Mouse (Mus musculus): ENCODE measurements around the gene Amtn. TPM values are rescaled to one million over a fixed set of nuclear protein-coding genes. Genes with fewer than 3 reads are reported as not detected.
"Not testable (repeated sequence)": the region's sequence is repeated elsewhere in the genome, so short reads cannot be mapped to it uniquely, and the experiment has no call there.

Amtn gene
- not detected in 2 replicates for polyA plus RNA-seq (2016; fragmentation: Nextera tagmentation; extraction: Ambion mirVana)

DNA sequence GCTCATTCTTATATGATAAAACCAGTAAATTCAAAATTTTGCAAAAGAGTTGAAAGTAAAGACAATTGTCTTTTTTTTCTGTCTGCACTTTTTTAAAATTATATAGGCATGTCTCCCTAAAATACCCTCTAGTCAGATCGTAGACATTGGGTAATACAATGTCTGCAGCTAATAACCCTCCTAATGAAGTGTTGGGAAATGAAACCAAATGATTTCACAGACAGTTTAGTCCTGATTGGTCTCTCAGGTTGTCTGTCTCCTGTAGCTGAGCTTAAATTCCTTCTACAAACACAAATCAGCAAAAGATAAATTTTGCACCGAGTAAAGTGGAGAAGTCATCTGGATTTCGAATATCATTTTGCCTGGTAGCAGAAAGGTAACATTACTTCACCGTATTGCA lies at the start of gene Amtn:
Gene Amtn, plus strand, starts transcription at position 301 of the 400 bp plus-strand sequence.
- H3K36me3 ChIP-seq: no peaks in the 10 kb centered on the region
- H3K9me3 ChIP-seq: no peaks in the 10 kb centered on the region
- 79% methylated on average over 4 of the region's 4 CpGs for WGBS
- H3K4me1 ChIP-seq: no peaks in the 10 kb centered on the region
- no peaks in the 10 kb centered on the region for H3K27me3 ChIP-seq (ENCODE audit: insufficient read depth, poor library complexity, severe bottlenecking)
- H3K27ac ChIP-seq: no peak within 1 kb of the TSS
- H3K4me3 ChIP-seq: no peak within 1 kb of the TSS
- DNase-seq (ENCODE audit: low spot score): no peak

DNA sequence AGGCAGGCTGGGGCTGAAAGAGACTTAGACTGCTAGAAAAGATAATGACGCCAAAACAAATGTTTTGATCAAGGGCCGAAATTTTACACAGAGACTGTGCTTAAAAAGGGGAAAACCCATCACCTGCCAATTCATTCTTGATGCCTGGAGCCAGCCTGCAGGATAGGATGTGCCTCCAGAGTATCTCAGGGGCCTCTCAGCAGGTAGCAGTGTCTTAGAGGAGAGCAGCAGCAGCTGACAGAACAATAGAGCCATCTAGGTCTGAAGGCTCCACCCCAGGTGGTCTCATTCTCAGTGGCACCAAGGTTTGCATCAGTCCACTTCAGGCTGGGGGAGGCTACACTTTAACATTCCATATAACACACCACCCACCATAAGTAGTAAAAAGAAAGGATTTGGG lies 27.4 kb upstream of the Amtn start:
- DNase-seq (ENCODE audit: low spot score); H3K27ac ChIP-seq; H3K4me1 ChIP-seq; H3K4me3 ChIP-seq; H3K27me3 ChIP-seq (ENCODE audit: insufficient read depth, poor library complexity, severe bottlenecking); H3K9me3 ChIP-seq; H3K36me3 ChIP-seq: not testable (repeated sequence)
- 45% methylated on average over 2 of the region's 2 CpGs for WGBS

DNA sequence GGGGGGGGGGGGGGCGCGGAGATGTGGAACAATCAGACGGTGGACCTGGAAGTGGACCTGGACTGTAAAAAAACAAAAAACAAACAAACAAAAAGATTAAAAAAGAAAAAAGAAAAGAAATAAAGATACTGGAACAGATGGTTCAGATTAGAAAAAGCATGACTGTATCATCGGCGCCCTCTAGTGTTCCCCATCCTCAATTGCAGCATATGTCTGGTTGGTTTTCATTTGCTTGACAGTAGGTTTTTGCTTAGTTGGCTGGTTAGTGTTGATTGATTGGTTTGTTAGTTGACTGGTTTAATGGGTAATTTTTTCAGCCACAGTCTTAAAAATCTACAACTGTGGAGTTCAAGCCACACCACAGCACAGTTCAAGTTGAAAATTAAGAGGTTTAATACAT lies 11.1 kb upstream of the Amtn start:
- Histone ChIP-seq H3K27me3 (ENCODE audit: insufficient read depth, poor library complexity, severe bottlenecking) (no peaks in the 10 kb centered on the region), H3K36me3 (no peaks in the 10 kb centered on the region), H3K9me3 (no peaks in the 10 kb centered on the region), H3K27ac (no peak overlapping the region), H3K4me3 (no peak overlapping the region), H3K4me1 (no peaks in the 10 kb centered on the region)
- no peak for DNase-seq (ENCODE audit: low spot score)
- 13% methylated on average over 5 of the region's 5 CpGs for WGBS

- no peaks in the 10 kb centered on the region for H3K9me3 ChIP-seq
- WGBS: 79% methylated on average over 1 of the region's 1 CpGs
- no peak for DNase-seq (ENCODE audit: low spot score)
- H3K27me3 ChIP-seq (ENCODE audit: insufficient read depth, poor library complexity, severe bottlenecking): no peaks in the 10 kb centered on the region
- no peak overlapping the region for H3K27ac ChIP-seq
- no peaks in the 10 kb centered on the region for H3K36me3 ChIP-seq
- no peaks in the 10 kb centered on the region for H3K4me1 ChIP-seq
- no peak overlapping the region for H3K4me3 ChIP-seq
These were observed 9.0 kb upstream of the Amtn start for GRCm38 (mm10) chr5:88366886-88367285.

DNA sequence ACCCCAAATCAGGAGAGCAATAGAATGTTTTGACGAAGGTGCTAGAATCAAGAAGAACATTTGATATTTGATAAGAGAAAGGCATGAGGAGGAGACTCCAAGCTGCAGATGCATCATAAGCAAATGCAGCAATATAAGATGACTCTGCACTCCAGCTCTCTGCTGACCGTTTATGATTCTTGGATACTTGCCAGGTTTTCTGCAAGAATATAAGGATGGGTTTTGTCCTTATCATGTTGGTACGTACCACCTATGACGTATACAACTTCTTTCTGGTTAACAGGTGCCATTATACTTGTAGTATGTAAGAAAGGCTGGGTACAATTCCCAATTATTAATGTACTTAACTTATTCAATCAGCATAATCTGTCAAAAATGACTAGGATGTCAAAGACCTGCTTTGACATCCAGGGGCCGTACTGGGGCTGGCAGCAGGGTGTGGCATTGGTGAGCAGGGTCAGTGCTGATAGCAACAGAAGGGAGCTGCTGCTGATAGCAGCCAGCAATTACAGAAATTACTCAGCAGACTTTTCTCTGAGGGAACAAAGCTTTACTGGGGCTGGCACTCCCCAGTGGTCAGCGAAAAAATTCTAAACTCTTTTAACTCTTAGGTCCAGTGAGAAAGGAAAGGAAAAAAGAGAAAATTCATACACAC lies 5.2 kb upstream of the Amtn start:
- no peak for DNase-seq (ENCODE audit: low spot score)
- Histone ChIP-seq H3K36me3 (no peaks in the 10 kb centered on the region), H3K4me3 (no peak overlapping the region), H3K27ac (no peak overlapping the region), H3K27me3 (ENCODE audit: insufficient read depth, poor library complexity, severe bottlenecking) (no peaks in the 10 kb centered on the region), H3K4me1 (no peaks in the 10 kb centered on the region), H3K9me3 (no peaks in the 10 kb centered on the region)
- 67% methylated on average over 6 of the region's 6 CpGs for WGBS

- H3K4me1 ChIP-seq: no peaks in the 10 kb centered on the region
- DNase-seq (ENCODE audit: low spot score): no peak
- no peak overlapping the region for H3K27ac ChIP-seq
- no peaks in the 10 kb centered on the region for H3K9me3 ChIP-seq
- H3K27me3 ChIP-seq (ENCODE audit: insufficient read depth, poor library complexity, severe bottlenecking): no peaks in the 10 kb centered on the region
- no peak overlapping the region for H3K4me3 ChIP-seq
- WGBS: 70% methylated on average over 6 of the region's 6 CpGs
- H3K36me3 ChIP-seq: no peaks in the 10 kb centered on the region
These were observed 3.3 kb upstream of the Amtn start for GRCm38 (mm10) chr5:88372563-88372962.

DNA sequence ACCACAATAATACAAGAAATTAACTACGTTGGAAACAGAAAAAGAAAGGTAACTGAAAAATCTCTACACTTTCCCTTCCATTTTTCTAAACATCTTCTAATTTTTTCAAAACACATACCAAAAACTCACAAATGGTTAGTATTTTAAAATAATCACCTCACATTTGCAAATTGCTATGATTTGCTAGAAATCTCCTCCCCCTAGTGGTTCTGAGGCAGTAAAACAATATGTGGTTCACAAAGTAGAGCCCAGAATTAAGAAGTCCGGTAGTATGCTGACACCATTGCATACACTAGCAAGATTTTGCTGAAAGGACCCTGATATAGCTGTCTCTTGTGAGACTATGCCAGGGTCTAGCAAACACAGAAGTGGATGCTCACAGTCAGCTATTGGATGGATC lies 16.1 kb downstream of the Amtn start:
- H3K27ac ChIP-seq; H3K9me3 ChIP-seq; H3K27me3 ChIP-seq (ENCODE audit: insufficient read depth, poor library complexity, severe bottlenecking); H3K36me3 ChIP-seq; H3K4me1 ChIP-seq; H3K4me3 ChIP-seq; DNase-seq (ENCODE audit: low spot score): not testable (repeated sequence)
- WGBS: 78% methylated on average over 2 of the region's 2 CpGs

DNA sequence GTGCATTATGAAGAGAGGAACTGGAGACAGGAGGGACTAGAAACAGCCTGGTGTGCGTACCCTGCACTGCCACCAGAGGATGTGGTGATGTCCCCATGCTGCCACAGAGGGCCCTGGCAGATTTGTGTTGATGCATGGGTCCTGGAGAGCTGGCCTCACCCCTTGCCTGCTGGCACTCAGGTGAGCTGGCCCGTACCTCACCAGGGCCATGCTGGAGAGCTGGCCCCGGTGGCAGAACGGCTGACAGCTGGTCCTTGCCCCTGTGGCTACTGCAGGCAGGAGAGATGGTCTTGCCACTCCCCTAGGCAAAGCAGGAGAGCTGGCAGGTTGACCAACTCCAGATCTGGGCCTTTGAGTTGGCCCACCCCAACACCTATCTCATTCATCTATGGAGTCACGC lies 22.7 kb downstream of the Amtn start:
- H3K36me3 ChIP-seq: no peaks in the 10 kb centered on the region
- DNase-seq (ENCODE audit: low spot score): no peak
- WGBS: 70% methylated on average over 5 of the region's 5 CpGs

GRCm38 (mm10) chr5:88399849-88400248 lies 23.9 kb downstream of the Amtn start:
- Histone ChIP-seq H3K27ac (no peak overlapping the region), H3K27me3 (ENCODE audit: insufficient read depth, poor library complexity, severe bottlenecking) (no peaks in the 10 kb centered on the region), H3K9me3 (no peaks in the 10 kb centered on the region), H3K36me3 (no peaks in the 10 kb centered on the region), H3K4me1 (no peaks in the 10 kb centered on the region), H3K4me3 (no peak overlapping the region)
- peak; percentile 77 for DNase-seq (ENCODE audit: low spot score)
- WGBS: 12% methylated on average over 6 of the region's 6 CpGs

More for the DNA sequence above, 22.7 kb downstream of the Amtn start:
- Histone ChIP-seq H3K9me3 (no peaks in the 10 kb centered on the region), H3K27me3 (ENCODE audit: insufficient read depth, poor library complexity, severe bottlenecking) (no peaks in the 10 kb centered on the region), H3K4me3 (no peak overlapping the region), H3K27ac (no peak overlapping the region), H3K4me1 (no peaks in the 10 kb centered on the region)

DNA sequence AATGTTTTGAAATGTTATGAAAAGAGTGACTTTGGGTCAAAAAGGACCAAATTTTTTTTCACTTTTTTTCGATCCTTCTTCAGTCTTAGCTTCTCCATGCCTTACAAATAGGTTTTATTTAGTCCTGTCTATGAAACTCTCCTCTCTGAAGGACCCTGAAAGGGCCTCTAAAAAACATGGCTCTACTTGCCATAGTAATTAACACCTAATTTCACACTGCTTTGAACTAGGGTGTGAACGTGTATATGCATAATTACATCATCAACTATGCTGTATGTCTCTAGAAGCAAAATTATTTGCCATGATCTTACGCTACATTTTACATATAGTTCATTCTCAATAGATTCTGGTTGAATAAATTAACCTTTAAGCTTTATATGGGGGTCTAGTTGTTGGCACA lies 25.6 kb downstream of the Amtn start:
- Histone ChIP-seq H3K27me3 (ENCODE audit: insufficient read depth, poor library complexity, severe bottlenecking) (no peaks in the 10 kb centered on the region), H3K36me3 (no peaks in the 10 kb centered on the region), H3K4me3 (no peak overlapping the region), H3K27ac (no peak overlapping the region), H3K9me3 (no peaks in the 10 kb centered on the region), H3K4me1 (no peaks in the 10 kb centered on the region)
- no peak for DNase-seq (ENCODE audit: low spot score)
- 73% methylated on average over 3 of the region's 3 CpGs for WGBS

- H3K36me3 ChIP-seq: no peaks in the 10 kb centered on the region
- no peak overlapping the region for H3K27ac ChIP-seq
- H3K4me1 ChIP-seq: no peaks in the 10 kb centered on the region
- no peaks in the 10 kb centered on the region for H3K9me3 ChIP-seq
- DNase-seq (ENCODE audit: low spot score): no peak
- no peaks in the 10 kb centered on the region for H3K27me3 ChIP-seq (ENCODE audit: insufficient read depth, poor library complexity, severe bottlenecking)
- 82% methylated on average over 8 of the region's 8 CpGs for WGBS
- H3K4me3 ChIP-seq: no peak overlapping the region
These were observed 44.6 kb downstream of the Amtn start for GRCm38 (mm10) chr5:88420319-88421065.

- not testable (repeated sequence) for H3K27me3 ChIP-seq (ENCODE audit: insufficient read depth, poor library complexity, severe bottlenecking); H3K36me3 ChIP-seq; H3K4me1 ChIP-seq; DNase-seq (ENCODE audit: low spot score); H3K9me3 ChIP-seq; H3K4me3 ChIP-seq; H3K27ac ChIP-seq
- 67% methylated on average over 2 of the region's 2 CpGs for WGBS
These were observed 49.0 kb downstream of the Amtn start for GRCm38 (mm10) chr5:88424892-88425291.

DNA sequence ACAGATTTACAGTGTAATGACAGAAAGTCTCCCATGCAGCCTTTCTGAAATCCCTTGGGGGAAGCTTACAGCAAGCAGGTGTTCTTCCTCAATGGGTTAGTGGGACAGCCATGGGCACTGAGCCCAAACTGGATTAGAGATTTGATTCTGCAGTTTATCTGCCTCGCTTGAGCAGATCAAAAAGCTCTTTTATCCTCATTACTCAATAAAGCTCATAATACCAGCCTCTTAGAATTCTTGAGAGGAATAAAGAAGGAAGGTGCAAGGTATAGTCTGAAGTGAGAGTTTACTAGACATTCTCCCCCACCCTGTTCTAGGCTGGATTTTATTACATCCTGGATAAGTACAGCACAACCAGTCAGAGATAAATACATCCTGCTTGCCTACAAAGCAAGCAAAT lies 50.8 kb downstream of the Amtn start:
- Histone ChIP-seq H3K9me3 (no peaks in the 10 kb centered on the region), H3K27me3 (ENCODE audit: insufficient read depth, poor library complexity, severe bottlenecking) (no peaks in the 10 kb centered on the region), H3K36me3 (no peaks in the 10 kb centered on the region), H3K4me3 (no peak overlapping the region), H3K27ac (no peak overlapping the region), H3K4me1 (no peaks in the 10 kb centered on the region)
- WGBS: 57% methylated on average over 1 of the region's 1 CpGs
- DNase-seq (ENCODE audit: low spot score): no peak

All from heart, embryonic 10.5 days (tissue).